Mouse (Mus musculus): ENCODE results near the gene Tmem59. TPM values are rescaled to one million over a fixed set of nuclear protein-coding genes. Genes with fewer than 3 reads are reported as not detected.
A peak's percentile ranks its signal among the peaks of the same experiment; 100 is the strongest.

The Tmem59 gene
- polyA plus RNA-seq, 1 experiment: 174 TPM

DNA sequence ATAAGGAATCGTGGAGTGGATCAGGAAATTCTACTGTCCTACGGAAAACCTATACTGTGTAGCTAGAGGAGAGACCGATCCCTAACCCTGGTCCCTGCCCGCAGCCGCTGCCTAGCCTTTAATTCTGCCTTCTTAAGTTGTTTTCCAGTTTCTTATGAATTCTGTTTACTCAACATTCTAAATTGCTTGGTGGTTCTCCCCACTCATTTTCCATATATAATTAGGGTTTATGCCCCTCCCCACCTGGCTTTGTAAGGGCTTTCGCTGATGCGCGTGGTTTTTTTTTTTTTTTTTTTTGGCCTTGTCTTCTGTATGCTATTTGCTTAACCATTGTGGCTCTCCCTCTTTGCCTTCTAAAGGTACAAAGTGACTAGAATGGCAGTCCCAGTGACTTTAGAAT, 1.4 kb downstream of the Tmem59 start:
- Histone ChIP-seq H3K4me3 (peak overlapping the region; percentile 94), H3K36me3 (ENCODE audit: control insufficient read depth, insufficient read depth) (peaks cover 8% of the 10 kb centered on the region), H3K27me3 (ENCODE audit: control insufficient read depth, insufficient read depth, insufficient read length) (no peaks in the 10 kb centered on the region), H3K4me2 (ENCODE audit: low read depth) (peak overlapping the region; percentile 76), H3K79me2 (ENCODE audit: control insufficient read depth, insufficient read depth) (peaks cover 61% of the 10 kb centered on the region), H3ac (ENCODE audit: control insufficient read depth, insufficient read length) (peak overlapping the region; percentile 75)
- TF ChIP-seq E2F4 (IDR thresholded peaks at IDR 0.05; ENCODE audit: insufficient read depth): no peak
- no peak for TF ChIP-seq MYOG (IDR thresholded peaks at IDR 0.05; ENCODE audit: control insufficient read depth in 1 of 3, insufficient read depth in 1 of 3, insufficient read length in 2 of 3, low read depth in 2 of 3)
- TF ChIP-seq TCF3 (IDR thresholded peaks at IDR 0.05; ENCODE audit: insufficient read length, low read depth): no peak
- TF ChIP-seq MYOD1 (IDR thresholded peaks at IDR 0.05; ENCODE audit: control insufficient read depth in 1 of 3, insufficient read length in 2 of 3, low read depth in 2 of 3): no peak
- TF ChIP-seq POLR2A (IDR thresholded peaks at IDR 0.05; ENCODE audit: insufficient read length, low read depth): no peak
- no peak for TF ChIP-seq REST (IDR thresholded peaks at IDR 0.05; ENCODE audit: insufficient read depth, insufficient read length)
- TF ChIP-seq TCF12 (IDR thresholded peaks at IDR 0.05; ENCODE audit: insufficient read depth, poor library complexity, severe bottlenecking): no peak
- TF ChIP-seq SRF (IDR thresholded peaks at IDR 0.05; ENCODE audit: control insufficient read depth, insufficient read length, low read depth): no peak
- no peak for TF ChIP-seq USF1 (IDR thresholded peaks at IDR 0.05; ENCODE audit: low read depth)

- TF ChIP-seq TCF3 (IDR thresholded peaks at IDR 0.05; ENCODE audit: insufficient read length, low read depth): no peak
- TF ChIP-seq USF1 (IDR thresholded peaks at IDR 0.05; ENCODE audit: low read depth): no peak
- TF ChIP-seq MAX (IDR thresholded peaks at IDR 0.05; ENCODE audit: low read depth): no peak
- no peak for TF ChIP-seq TCF12 (IDR thresholded peaks at IDR 0.05; ENCODE audit: insufficient read depth, poor library complexity, severe bottlenecking)
- TF ChIP-seq REST (IDR thresholded peaks at IDR 0.05; ENCODE audit: insufficient read depth, insufficient read length): no peak
- no peak for TF ChIP-seq SRF (IDR thresholded peaks at IDR 0.05; ENCODE audit: control insufficient read depth, insufficient read length, low read depth)
- TF ChIP-seq MYOD1 (IDR thresholded peaks at IDR 0.05; ENCODE audit: control insufficient read depth in 1 of 3, insufficient read length in 2 of 3, low read depth in 2 of 3): no peak
- TF ChIP-seq CEBPB (IDR thresholded peaks at IDR 0.05; ENCODE audit: insufficient read depth, poor library complexity, severe bottlenecking): no peak
- TF ChIP-seq POLR2A (IDR thresholded peaks at IDR 0.05; ENCODE audit: insufficient read length, low read depth): no peak
- no peak for TF ChIP-seq POLR2AphosphoS2 (IDR thresholded peaks at IDR 0.05; ENCODE audit: insufficient read length, low read depth)
- TF ChIP-seq E2F4 (IDR thresholded peaks at IDR 0.05; ENCODE audit: insufficient read depth): no peak
- no peak for TF ChIP-seq MYOG (IDR thresholded peaks at IDR 0.05; ENCODE audit: control insufficient read depth in 1 of 3, insufficient read depth in 1 of 3, insufficient read length in 2 of 3, low read depth in 2 of 3)
- Histone ChIP-seq H3K79me2 (ENCODE audit: control insufficient read depth, insufficient read depth) (peaks cover 69% of the 10 kb centered on the region), H3K36me3 (ENCODE audit: control insufficient read depth, insufficient read depth) (no peaks in the 10 kb centered on the region), H3K27me3 (ENCODE audit: control insufficient read depth, insufficient read depth, insufficient read length) (no peaks in the 10 kb centered on the region), H3K4me2 (ENCODE audit: low read depth) (peak overlapping the region; percentile 76), H3K4me3 (no peak overlapping the region), H3ac (ENCODE audit: control insufficient read depth, insufficient read length) (no peak overlapping the region)
These were observed 2.5 kb downstream of the Tmem59 start for GRCm38 (mm10) chr4:107180746-107181145.

DNA sequence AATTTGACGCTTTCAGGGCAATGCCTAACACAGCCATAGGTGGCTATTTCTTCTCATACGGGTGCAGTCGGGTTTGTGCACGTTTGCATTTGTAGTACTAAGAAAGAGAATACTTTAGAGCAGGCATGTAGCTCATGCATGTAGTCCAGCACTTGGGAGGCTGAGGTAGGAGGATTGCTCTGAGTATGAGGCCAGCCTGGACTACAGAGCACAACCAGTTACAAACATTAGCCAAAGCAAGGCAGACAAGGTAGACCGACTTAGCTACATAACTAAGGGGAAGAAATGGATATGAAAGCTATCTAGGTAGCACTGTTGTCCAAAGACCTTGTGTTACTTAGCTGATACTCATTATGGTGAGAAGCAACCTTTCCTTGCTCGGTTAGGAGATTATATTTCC, 3.7 kb downstream of the Tmem59 start:
- Histone ChIP-seq H3K36me3 (ENCODE audit: control insufficient read depth, insufficient read depth) (no peaks in the 10 kb centered on the region), H3K4me3 (no peak overlapping the region), H3K79me2 (ENCODE audit: control insufficient read depth, insufficient read depth) (peaks cover 68% of the 10 kb centered on the region), H3K27me3 (ENCODE audit: control insufficient read depth, insufficient read depth, insufficient read length) (no peaks in the 10 kb centered on the region), H3ac (ENCODE audit: control insufficient read depth, insufficient read length) (no peak overlapping the region), H3K4me2 (ENCODE audit: low read depth) (peak overlapping the region; percentile 43)
- no peak for TF ChIP-seq E2F4 (IDR thresholded peaks at IDR 0.05; ENCODE audit: insufficient read depth)
- no peak for TF ChIP-seq POLR2AphosphoS2 (IDR thresholded peaks at IDR 0.05; ENCODE audit: insufficient read length, low read depth)
- TF ChIP-seq MYOD1 (IDR thresholded peaks at IDR 0.05; ENCODE audit: control insufficient read depth in 1 of 3, insufficient read length in 2 of 3, low read depth in 2 of 3): no peak
- TF ChIP-seq MAX (IDR thresholded peaks at IDR 0.05; ENCODE audit: low read depth): no peak
- no peak for TF ChIP-seq TCF3 (IDR thresholded peaks at IDR 0.05; ENCODE audit: insufficient read length, low read depth)
- no peak for TF ChIP-seq REST (IDR thresholded peaks at IDR 0.05; ENCODE audit: insufficient read depth, insufficient read length)
- TF ChIP-seq TCF12 (IDR thresholded peaks at IDR 0.05; ENCODE audit: insufficient read depth, poor library complexity, severe bottlenecking): no peak
- no peak for TF ChIP-seq CEBPB (IDR thresholded peaks at IDR 0.05; ENCODE audit: insufficient read depth, poor library complexity, severe bottlenecking)
- no peak for TF ChIP-seq MYOG (IDR thresholded peaks at IDR 0.05; ENCODE audit: control insufficient read depth in 1 of 3, insufficient read depth in 1 of 3, insufficient read length in 2 of 3, low read depth in 2 of 3)
- TF ChIP-seq SRF (IDR thresholded peaks at IDR 0.05; ENCODE audit: control insufficient read depth, insufficient read length, low read depth): no peak
- TF ChIP-seq POLR2A (IDR thresholded peaks at IDR 0.05; ENCODE audit: insufficient read length, low read depth): no peak
- no peak for TF ChIP-seq USF1 (IDR thresholded peaks at IDR 0.05; ENCODE audit: low read depth)

- H3K4me3 ChIP-seq: no peak overlapping the region
- H3K27me3 ChIP-seq (ENCODE audit: control insufficient read depth, insufficient read depth, insufficient read length): no peaks in the 10 kb centered on the region
- H3ac ChIP-seq (ENCODE audit: control insufficient read depth, insufficient read length): no peak overlapping the region
- peaks cover 61% of the 10 kb centered on the region for H3K79me2 ChIP-seq (ENCODE audit: control insufficient read depth, insufficient read depth)
- no peak for TF ChIP-seq USF1 (IDR thresholded peaks at IDR 0.05; ENCODE audit: low read depth)
- TF ChIP-seq REST (IDR thresholded peaks at IDR 0.05; ENCODE audit: insufficient read depth, insufficient read length): no peak
- TF ChIP-seq POLR2A (IDR thresholded peaks at IDR 0.05; ENCODE audit: insufficient read length, low read depth): no peak
- no peak for TF ChIP-seq MYOD1 (IDR thresholded peaks at IDR 0.05; ENCODE audit: control insufficient read depth in 1 of 3, insufficient read length in 2 of 3, low read depth in 2 of 3)
- TF ChIP-seq TCF12 (IDR thresholded peaks at IDR 0.05; ENCODE audit: insufficient read depth, poor library complexity, severe bottlenecking): no peak
- TF ChIP-seq CEBPB (IDR thresholded peaks at IDR 0.05; ENCODE audit: insufficient read depth, poor library complexity, severe bottlenecking): no peak
- no peak for TF ChIP-seq E2F4 (IDR thresholded peaks at IDR 0.05; ENCODE audit: insufficient read depth)
- TF ChIP-seq MYOG (IDR thresholded peaks at IDR 0.05; ENCODE audit: control insufficient read depth in 1 of 3, insufficient read depth in 1 of 3, insufficient read length in 2 of 3, low read depth in 2 of 3): no peak
- no peak for TF ChIP-seq POLR2AphosphoS2 (IDR thresholded peaks at IDR 0.05; ENCODE audit: insufficient read length, low read depth)
- no peak for TF ChIP-seq MAX (IDR thresholded peaks at IDR 0.05; ENCODE audit: low read depth)
- no peak for TF ChIP-seq SRF (IDR thresholded peaks at IDR 0.05; ENCODE audit: control insufficient read depth, insufficient read length, low read depth)
- no peak for TF ChIP-seq TCF3 (IDR thresholded peaks at IDR 0.05; ENCODE audit: insufficient read length, low read depth)
- H3K36me3 ChIP-seq (ENCODE audit: control insufficient read depth, insufficient read depth): peaks cover 8% of the 10 kb centered on the region
- peak overlapping the region; percentile 33 for H3K4me2 ChIP-seq (ENCODE audit: low read depth)
These were observed 4.6 kb downstream of the Tmem59 start for GRCm38 (mm10) chr4:107182796-107183195.

Measured in myocyte (in vitro differentiated cells).